Mouse (Mus musculus) myocyte (in vitro differentiated cells): Measurements from ENCODE around the gene Bivm. TPM values are rescaled to one million over a fixed set of nuclear protein-coding genes. Genes with fewer than 3 reads are reported as not detected.

ENCODE experiments used
- H3K27me3 ChIP-seq: one replicate; pipeline ENCODE4 v1.6.1; 2011; ENCODE audit not compliant: control insufficient read depth, insufficient read depth, insufficient read length
- H3K36me3 ChIP-seq: one replicate; pipeline ENCODE4 v1.6.1; 2011; ENCODE audit not compliant: control insufficient read depth, insufficient read depth
- H3K4me2 ChIP-seq: one replicate; pipeline ENCODE4 v1.6.1; 2011; ENCODE audit warnings: low read depth, control low read depth
- H3K4me3 ChIP-seq: one replicate; pipeline ENCODE4 v1.5.1; 2011; ENCODE audit warnings: mild to moderate bottlenecking, control low read depth, moderate library complexity
- H3K79me2 ChIP-seq: one replicate; pipeline ENCODE4 v1.6.1; 2011; ENCODE audit not compliant: control insufficient read depth, insufficient read depth
- H3ac ChIP-seq: one replicate; pipeline ENCODE4 v1.6.1; 2011; ENCODE audit not compliant: control insufficient read depth, insufficient read length
- CEBPB ChIP-seq: IDR thresholded peaks from 2 replicates; pipeline ENCODE4 v1.6.1; 2011; ENCODE audit warnings: mild to moderate bottlenecking, moderate library complexity; ENCODE audit not compliant: poor library complexity, insufficient read depth, severe bottlenecking
- E2F4 ChIP-seq: IDR thresholded peaks from one replicate; pipeline ENCODE4 v1.6.1; 2011; ENCODE audit warnings: mild to moderate bottlenecking, control low read depth, moderate library complexity; ENCODE audit not compliant: insufficient read depth
- MAX ChIP-seq: IDR thresholded peaks from one replicate; pipeline ENCODE4 v1.6.1; 2011; ENCODE audit warnings: low read depth, mild to moderate bottlenecking, control low read depth
- MYOD1 ChIP-seq, 3 experiments: IDR thresholded peaks; one replicate each; pipeline ENCODE4 v1.6.1; 2011; ENCODE audit warnings: control low read depth in 2 of 3, low read depth in 2 of 3, mild to moderate bottlenecking in 2 of 3, moderate library complexity in 1 of 3; ENCODE audit not compliant: insufficient read length in 2 of 3, control insufficient read depth in 1 of 3
- MYOG ChIP-seq, 3 experiments: IDR thresholded peaks; one replicate each; pipeline ENCODE4 v1.6.1; 2011; ENCODE audit warnings: control low read depth in 2 of 3, low read depth in 2 of 3, mild to moderate bottlenecking in 2 of 3; ENCODE audit not compliant: insufficient read length in 2 of 3, control insufficient read depth in 1 of 3, insufficient read depth in 1 of 3
- POLR2A ChIP-seq: IDR thresholded peaks from one replicate; pipeline ENCODE4 v1.6.1; 2011; ENCODE audit warnings: low read depth, mild to moderate bottlenecking, control low read depth, moderate library complexity; ENCODE audit not compliant: insufficient read length
- POLR2AphosphoS2 ChIP-seq: IDR thresholded peaks from one replicate; pipeline ENCODE4 v1.6.1; 2011; ENCODE audit warnings: low read depth, control low read depth; ENCODE audit not compliant: insufficient read length
- REST ChIP-seq: IDR thresholded peaks from one replicate; pipeline ENCODE4 v1.6.1; 2011; ENCODE audit warnings: mild to moderate bottlenecking, control low read depth, moderate library complexity; ENCODE audit not compliant: insufficient read depth, insufficient read length
- SRF ChIP-seq: IDR thresholded peaks from one replicate; pipeline ENCODE4 v1.6.1; 2011; ENCODE audit warnings: low read depth; ENCODE audit not compliant: control insufficient read depth, insufficient read length
- TCF12 ChIP-seq: IDR thresholded peaks from one replicate; pipeline ENCODE4 v1.6.1; 2011; ENCODE audit warnings: mild to moderate bottlenecking, control low read depth; ENCODE audit not compliant: poor library complexity, insufficient read depth, severe bottlenecking
- TCF3 ChIP-seq: IDR thresholded peaks from one replicate; pipeline ENCODE4 v1.6.1; 2011; ENCODE audit warnings: low read depth, control low read depth; ENCODE audit not compliant: insufficient read length
- USF1 ChIP-seq: IDR thresholded peaks from one replicate; pipeline ENCODE4 v1.6.1; 2011; ENCODE audit warnings: low read depth, mild to moderate bottlenecking, control low read depth, moderate library complexity
- polyA plus RNA-seq: library from polyadenylated mRNA; unstranded; fragments of >200 nt; fragmentation: generic; extraction: Trizol; gene quantifications from one replicate; pipeline ENCODE4 v1.2.1, GENCODE M21; 2012; ENCODE audit warnings: missing spikeins

Gene Bivm
- polyA plus RNA-seq, 1 experiment = 8.1 TPM

DNA sequence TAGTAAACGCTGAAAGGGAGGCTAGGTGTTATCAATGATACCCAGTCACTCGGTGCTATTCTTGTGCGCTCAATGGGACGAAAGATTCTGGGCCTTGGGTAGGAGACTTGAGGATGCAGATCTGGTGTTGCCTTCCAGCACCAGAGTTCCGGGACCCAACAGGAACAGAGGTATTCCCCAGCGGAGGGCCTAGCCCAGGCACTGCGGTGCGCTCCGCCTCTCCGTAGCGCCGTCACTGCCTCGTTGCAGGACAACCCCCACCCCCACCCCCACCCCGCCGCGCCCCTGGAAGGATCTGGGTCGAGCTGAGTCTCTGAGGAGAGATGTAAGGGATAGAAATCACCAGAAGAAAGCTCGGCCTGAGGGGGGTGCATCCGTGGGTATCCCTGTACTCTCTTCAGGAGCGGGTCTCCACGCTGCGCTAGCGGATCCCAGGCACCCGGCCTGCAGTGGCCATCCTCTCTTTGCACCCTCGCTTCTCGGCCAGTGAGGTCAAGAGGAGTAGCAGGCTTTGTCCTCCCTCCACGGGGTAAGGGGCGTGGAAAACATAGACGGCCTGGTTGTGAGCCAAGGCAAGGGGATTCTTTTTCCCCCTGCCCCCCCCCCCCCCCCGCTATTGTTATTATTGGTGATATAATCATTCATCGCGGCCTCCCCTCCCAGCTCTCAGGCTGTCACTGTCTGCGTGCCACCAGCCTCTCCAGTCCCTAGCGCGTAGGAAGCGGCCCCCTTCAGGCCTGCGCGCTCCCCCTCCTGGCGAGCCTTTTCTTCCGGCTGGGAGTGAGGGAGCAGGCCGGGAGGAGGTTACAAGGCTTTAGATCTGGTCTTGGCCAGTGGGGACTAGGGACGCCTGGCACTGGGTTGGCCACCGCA lies 680 bp downstream of the Bivm start:
- Histone ChIP-seq H3K4me2 (peak overlapping the region; percentile 91), H3K36me3 (peaks cover 21% of the 10 kb centered on the region)
- no peak for TF ChIP-seq MAX
- TF ChIP-seq POLR2A = peak; percentile 79
- TF ChIP-seq REST = peak; percentile 27
- peak in 1 of 3 experiments; percentile 1 for TF ChIP-seq MYOG (IDR thresholded peaks at IDR 0.05; ENCODE audit: control insufficient read depth in 1 of 3, insufficient read depth in 1 of 3, insufficient read length in 2 of 3, low read depth in 2 of 3)
- no peak for TF ChIP-seq TCF12

DNA sequence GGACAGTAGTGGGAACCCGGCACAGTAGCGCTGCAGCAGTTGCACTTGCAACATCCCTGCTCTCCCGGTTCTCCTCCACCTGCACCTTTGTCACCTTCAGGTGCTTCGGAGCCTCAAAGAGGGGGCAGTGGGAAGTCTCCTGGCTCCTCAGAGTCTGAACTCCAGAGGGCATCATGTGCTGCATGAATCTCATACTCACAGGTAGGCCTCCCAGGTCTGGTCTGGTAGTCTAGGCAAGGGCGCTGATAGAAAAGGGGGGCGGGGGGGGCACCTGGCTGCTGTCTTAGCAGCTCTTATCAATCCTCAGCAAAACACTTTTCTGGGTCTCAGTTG lies 1.3 kb downstream of the Bivm start:
- TF ChIP-seq TCF12 (no peak), MAX (no peak), POLR2A (no peak), CEBPB (no peak), SRF (no peak), TCF3 (no peak), E2F4 (no peak), USF1 (no peak), MYOG (IDR thresholded peaks at IDR 0.05; ENCODE audit: control insufficient read depth in 1 of 3, insufficient read depth in 1 of 3, insufficient read length in 2 of 3, low read depth in 2 of 3) (no peak), POLR2AphosphoS2 (no peak), REST (no peak), MYOD1 (IDR thresholded peaks at IDR 0.05; ENCODE audit: control insufficient read depth in 1 of 3, insufficient read length in 2 of 3, low read depth in 2 of 3) (no peak)
- Histone ChIP-seq H3ac (peak overlapping the region; percentile 82), H3K4me3 (peak overlapping the region; percentile 78), H3K27me3 (no peaks in the 10 kb centered on the region), H3K79me2 (peaks cover 24% of the 10 kb centered on the region), H3K36me3 (peaks cover 15% of the 10 kb centered on the region), H3K4me2 (peak overlapping the region; percentile 91)

More for the DNA sequence above, 680 bp downstream of the Bivm start:
- Histone ChIP-seq H3K27me3 (no peaks in the 10 kb centered on the region), H3K4me3 (peak overlapping the region; percentile 78), H3K79me2 (peaks cover 21% of the 10 kb centered on the region), H3ac (peak overlapping the region; percentile 82)

DNA sequence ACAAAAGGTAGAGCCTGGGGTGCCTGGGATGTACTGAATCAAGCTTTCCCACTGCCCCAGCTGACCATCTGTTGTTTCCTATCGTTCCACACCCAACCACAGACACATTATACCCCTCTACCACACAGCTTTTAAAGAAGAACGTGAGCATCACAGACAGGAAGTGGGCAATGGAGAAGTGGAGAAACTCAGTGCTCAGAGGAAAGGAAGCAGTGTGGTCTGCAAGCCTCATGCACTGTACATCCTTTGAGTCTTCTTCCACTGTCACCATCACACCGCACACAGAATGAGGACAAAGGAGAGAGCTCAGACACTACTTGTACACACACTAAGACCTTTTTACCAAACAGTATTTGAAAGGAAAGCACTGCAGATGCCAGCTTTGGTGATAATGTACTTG lies 3.5 kb downstream of the Bivm start:
- Histone ChIP-seq H3K4me3 (no peak overlapping the region), H3K27me3 (no peaks in the 10 kb centered on the region), H3K4me2 (no peak overlapping the region), H3K36me3 (no peaks in the 10 kb centered on the region), H3K79me2 (peaks cover 23% of the 10 kb centered on the region), H3ac (no peak overlapping the region)
- peak in 1 of 3 experiments; percentile 35 for TF ChIP-seq MYOD1 (IDR thresholded peaks at IDR 0.05; ENCODE audit: control insufficient read depth in 1 of 3, insufficient read length in 2 of 3, low read depth in 2 of 3)
- TF ChIP-seq TCF3 = no peak

DNA sequence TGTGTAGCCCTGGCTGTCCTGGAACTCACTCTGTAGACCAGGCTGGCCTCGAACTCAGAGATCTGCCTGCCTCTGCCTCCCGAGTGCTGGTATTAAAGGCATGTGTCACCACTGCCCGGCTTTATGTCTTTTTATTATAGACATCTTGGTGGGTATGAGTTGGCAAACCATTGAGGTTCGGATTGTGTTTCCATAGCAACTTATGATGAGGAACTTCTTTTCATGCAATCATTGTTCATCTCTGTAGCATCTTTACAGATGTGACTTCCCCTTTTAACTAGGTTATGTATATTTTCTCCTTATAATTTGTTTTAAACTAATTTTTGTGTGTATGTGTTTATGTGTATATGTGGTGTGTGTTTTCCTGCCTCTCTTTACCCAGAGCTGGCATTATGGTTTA lies 6.8 kb downstream of the Bivm start:
- Histone ChIP-seq H3K36me3 (peaks cover 5% of the 10 kb centered on the region), H3K79me2 (peaks cover 12% of the 10 kb centered on the region), H3K4me2 (no peak overlapping the region), H3K4me3 (no peak overlapping the region), H3K27me3 (no peaks in the 10 kb centered on the region), H3ac (no peak overlapping the region)
- TF ChIP-seq SRF = no peak
- TF ChIP-seq POLR2AphosphoS2 = no peak
- TF ChIP-seq TCF3 = no peak
- no peak for TF ChIP-seq REST
- TF ChIP-seq TCF12 = no peak
- no peak for TF ChIP-seq USF1
- no peak for TF ChIP-seq MYOD1 (IDR thresholded peaks at IDR 0.05; ENCODE audit: control insufficient read depth in 1 of 3, insufficient read length in 2 of 3, low read depth in 2 of 3)
- no peak for TF ChIP-seq MAX
- TF ChIP-seq POLR2A = no peak

DNA sequence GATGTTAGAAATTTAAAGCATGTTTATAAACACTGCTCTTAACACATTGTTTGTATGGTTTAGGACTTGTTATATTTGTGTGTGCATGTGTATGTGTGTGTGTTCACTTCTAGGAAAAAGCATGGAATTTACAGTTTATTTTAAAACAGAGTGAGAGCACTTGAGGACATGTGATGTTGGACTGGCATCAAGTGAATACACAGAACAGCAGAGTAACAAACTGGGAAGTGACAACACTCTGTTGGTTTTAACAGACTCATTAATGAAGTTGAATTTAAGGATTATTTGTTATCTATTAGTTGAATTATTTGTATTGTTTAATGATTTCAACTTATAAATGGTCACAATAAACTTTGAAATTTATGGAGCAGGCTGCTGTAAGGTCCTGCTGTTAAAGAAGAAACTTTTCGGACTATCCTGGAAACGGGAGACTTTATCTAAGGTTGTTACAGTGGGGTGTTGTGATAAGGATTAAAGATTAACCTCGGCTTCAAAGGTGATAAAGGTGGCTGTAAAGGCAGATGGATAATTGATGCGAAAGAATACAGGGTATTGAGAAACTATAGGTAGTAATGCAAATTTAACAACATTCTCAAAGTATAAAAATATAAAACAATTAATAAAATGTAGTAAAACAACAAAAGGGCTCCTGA lies 11.3 kb downstream of the Bivm start:
- no peak for TF ChIP-seq MAX
- no peak for TF ChIP-seq POLR2AphosphoS2
- TF ChIP-seq SRF = no peak
- H3K36me3 ChIP-seq = peaks cover 26% of the 10 kb centered on the region
- peaks cover 2% of the 10 kb centered on the region for H3K79me2 ChIP-seq
- no peak overlapping the region for H3K4me2 ChIP-seq
- H3ac ChIP-seq = no peak overlapping the region
- H3K4me3 ChIP-seq = no peak overlapping the region
- no peaks in the 10 kb centered on the region for H3K27me3 ChIP-seq
